Mouse (Mus musculus) hindbrain, embryonic 10.5 days (tissue): ENCODE data around the gene Ccdc77. TPM values are rescaled to one million over a fixed set of nuclear protein-coding genes. Genes with fewer than 3 reads are reported as not detected.

ENCODE experiments used
- polyA plus RNA-seq: library from polyadenylated mRNA; unstranded; fragments of >200 nt; fragmentation: Nextera tagmentation; extraction: Ambion mirVana; gene quantifications from 2 replicates; pipeline ENCODE4 v1.2.1, GENCODE M21; 2016

Gene Ccdc77
- polyA plus RNA-seq, 1 experiment from 2014 or later = 21.0 TPM

Other genes with a start within 250 kb of the Ccdc77 start
- gene D330020A13Rik, start 70.0 kb downstream of the Ccdc77 start, polyA plus RNA-seq = not detected in 2 replicates
- 0.18 and 0.26 TPM in 2 replicates for gene B4galnt3, start 69.8 kb downstream of the Ccdc77 start, polyA plus RNA-seq
- 46.1 and 51.4 TPM in 2 replicates for gene Kdm5a, start 250 bp downstream of the Ccdc77 start, polyA plus RNA-seq
- gene Il17ra, start 98.9 kb upstream of the Ccdc77 start, polyA plus RNA-seq = 5.4 and 6.2 TPM in 2 replicates
- 0.52 and 1.1 TPM in 2 replicates for gene Tmem121b, start 129.4 kb upstream of the Ccdc77 start, polyA plus RNA-seq
- 21.3 and 22.2 TPM in 2 replicates for gene Hdhd5, start 166.9 kb upstream of the Ccdc77 start, polyA plus RNA-seq